Mouse (Mus musculus) urinary bladder, adult 18-20 months (tissue): Measurements from ENCODE around the gene Dkkl1.
"Not testable (repeated sequence)": the region's sequence is repeated elsewhere in the genome, so short reads cannot be mapped to it uniquely, and the experiment has no call there.

Experiments
- DNase-seq, 2 experiments: peaks; one replicate each; pipeline ENCODE4 v3.0.0; 2022; ENCODE audit warnings: low spot score in 2 of 2, mixed read lengths in 2 of 2

Dkkl1 gene

DNA sequence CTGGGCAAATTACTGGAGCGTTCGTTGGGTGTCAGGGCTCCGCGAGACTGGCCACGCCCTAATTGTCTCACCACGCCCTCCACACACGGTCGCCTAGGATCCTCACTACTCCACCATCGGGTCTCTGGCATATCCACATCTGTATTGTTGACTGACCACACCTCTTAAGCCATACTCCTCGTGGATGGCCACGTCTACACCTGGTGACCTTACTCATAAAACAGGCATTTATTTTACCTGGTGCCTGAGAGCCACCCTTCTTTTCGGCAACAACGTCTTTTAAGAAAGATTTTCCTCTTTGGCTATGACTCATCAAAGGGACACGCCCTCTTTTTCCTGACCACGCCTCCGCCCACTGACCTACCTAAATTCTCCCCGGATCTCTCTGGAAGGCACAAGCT lies at the start of gene Dkkl1:
Gene Dkkl1, minus strand, starts transcription at position 297 of the 401 bp plus-strand sequence.
- DNase-seq = no peak

DNA sequence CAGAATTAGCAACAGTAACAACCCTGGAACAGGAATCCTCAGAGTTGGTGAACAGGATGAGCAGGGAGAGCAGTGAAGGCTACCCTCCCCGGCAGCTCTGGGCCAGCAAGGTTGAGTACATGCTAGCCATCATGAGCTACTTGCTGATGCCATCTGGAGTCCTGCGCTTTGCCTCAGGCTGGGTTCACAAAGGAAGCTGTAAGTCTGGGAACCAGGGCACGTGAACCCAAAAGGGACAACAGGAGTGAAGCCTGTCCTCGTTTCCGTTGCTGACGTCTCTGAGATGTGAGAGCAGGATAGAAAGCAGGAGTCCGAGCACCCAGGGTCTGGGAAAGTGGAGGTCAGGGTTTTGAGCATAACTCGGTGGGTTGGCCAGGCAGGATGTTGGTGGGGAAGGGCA lies 47.3 kb upstream of the Dkkl1 start:
- DNase-seq = no peak

DNA sequence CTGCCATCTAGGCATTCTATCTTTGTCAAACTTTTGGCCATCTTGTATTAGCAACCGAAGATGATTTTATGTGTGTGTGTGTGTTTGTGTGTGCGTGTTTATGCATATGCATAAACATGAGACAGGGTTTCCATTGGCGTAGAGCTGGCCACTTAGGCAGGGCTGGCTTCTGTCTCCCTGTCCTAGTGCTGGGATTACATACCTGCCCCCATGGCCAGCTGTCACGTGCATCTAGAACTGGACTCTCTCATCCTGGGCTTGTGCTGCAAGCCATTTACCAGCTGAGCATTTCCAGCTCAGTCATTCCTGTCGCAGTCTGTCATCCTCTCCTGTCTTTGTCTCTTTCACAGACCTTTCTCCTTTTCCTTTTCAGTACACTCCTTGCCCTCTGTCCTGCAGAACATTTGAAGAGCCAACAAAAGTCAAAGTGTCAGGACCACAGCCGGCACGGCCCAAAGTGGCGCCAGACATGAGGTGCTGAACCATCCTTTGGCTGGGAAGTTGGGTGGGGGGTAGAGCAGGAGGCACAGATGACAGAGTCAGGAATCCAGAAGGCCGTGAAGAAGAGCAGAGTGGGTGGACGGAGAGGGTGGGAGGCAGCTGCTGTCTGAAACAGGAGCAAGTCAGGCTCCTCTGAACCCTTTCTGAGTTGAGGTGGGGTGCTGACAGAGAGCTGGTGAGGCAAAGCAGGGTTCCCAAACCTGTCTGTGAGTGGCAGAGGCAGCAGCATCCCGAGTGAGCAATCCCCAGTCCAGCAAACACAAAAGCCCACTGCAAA lies 45.3 kb upstream of the Dkkl1 start:
- no peak for DNase-seq

DNA sequence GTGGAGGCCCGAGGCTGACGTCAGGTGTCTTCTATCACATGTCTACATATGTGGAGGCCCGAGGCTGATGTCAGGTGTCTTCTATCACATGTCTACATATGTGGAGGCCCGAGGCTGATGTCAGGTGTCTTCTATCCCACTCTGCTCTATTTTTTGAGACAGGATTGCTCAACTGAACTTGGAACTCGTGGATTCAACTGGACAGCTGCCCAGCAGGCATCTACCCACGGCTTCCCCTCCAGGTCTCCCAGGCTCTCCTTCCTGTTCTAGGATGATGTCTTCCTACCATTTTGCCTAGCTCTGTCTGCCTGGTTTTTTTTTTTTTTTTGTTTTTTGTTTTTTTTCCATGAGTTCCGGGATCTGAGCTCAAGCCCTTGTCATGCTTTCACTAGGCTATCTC lies 43.9 kb upstream of the Dkkl1 start:
- not testable (repeated sequence) for DNase-seq

DNA sequence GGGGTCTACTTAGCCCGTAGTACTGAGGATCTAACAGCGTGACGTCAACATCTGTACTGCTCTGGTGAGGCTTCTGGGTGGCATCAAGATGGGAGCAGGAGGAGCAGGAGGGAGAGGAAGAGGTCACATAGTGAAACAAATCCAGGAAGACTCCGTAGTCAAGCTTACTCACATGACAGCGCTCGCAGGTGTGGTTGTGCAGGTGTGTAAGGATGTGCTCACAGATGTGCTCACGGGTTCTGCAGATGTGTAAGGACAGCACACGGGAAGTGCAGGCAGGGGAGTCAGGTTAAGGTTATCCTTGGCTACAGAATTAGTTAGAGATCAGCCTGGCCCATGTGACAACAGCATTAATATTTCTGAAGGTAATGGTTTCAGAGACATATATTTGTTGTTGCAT lies 41.9 kb upstream of the Dkkl1 start:
- no peak for DNase-seq

DNA sequence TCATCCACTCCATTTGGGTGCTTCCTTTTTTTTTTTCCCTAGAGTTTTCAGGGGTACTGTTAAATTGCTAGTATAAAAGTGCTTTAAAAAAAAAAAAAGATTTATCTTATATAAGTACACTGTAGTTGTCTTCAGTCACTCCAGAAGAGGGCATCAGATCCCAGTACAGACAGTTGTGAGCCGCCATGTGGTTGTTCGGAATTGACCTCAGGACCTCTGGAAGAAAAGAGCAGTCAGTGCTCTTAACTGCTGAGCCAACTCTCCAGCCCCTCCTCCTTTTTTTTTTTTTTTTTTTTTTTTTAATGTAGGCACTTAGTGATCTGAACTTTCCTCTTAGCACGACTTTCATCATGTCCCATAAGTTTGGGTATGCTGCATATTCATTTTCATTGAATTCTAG lies 35.7 kb upstream of the Dkkl1 start:
- no peak for DNase-seq

DNA sequence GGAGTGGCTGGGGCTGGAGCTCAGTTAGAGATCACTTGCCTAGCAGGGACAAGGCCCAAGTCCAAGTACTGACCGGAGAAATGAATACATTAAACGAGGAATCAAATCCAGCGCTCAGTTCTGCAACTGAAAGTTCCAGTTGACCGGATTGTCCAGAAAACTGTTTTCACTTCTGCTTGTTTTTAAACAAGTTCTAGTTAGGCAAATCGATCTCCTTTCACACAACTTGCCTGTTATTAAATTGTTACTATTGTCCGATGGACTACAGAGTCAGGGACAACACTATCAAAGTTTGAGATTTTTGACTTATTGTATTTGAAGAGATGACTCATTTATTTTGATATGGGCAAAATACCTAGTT lies 29.4 kb upstream of the Dkkl1 start:
- no peak for DNase-seq

DNA sequence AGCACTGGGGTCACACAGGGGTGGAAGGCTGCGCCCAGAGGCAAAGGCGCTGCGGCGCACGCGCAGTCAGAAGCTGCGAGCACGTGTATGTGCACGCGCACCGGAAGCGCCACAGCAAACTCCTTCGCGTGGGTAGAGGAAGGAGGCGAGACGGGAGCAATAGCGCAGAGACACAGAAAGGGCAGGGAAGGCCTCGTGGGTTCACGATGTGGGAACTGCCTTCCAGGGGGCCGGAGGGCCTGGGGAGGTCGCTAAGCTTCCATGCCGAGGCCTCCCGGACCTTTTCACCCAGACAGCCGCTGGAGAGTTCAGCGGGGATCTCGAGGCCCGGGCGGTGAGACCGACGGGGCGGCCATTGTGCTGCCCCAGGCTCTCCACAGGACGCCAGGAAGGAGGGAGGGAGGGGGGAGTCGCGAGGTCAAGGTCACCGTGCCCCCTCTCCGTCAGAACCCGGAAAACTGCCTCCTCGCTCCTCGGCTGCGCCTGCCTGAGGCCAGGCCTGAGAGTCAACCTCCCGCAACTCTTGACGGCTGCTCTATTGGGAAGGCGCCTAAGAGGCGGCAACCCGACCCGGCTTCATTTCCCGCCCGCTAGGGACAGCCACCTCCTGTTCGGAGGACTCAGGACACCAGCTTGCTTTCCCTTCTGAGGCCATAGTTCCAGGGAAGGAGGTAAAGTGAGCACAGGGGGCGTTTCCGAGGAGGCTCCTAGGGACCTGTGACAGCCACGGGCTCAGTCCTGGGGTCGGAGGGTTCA lies 28.9 kb upstream of the Dkkl1 start, which contains the start of gene Slc6a16:
Gene Slc6a16, plus strand, starts transcription at position 453 of the 756 bp plus-strand sequence.
- no peak for DNase-seq

DNA sequence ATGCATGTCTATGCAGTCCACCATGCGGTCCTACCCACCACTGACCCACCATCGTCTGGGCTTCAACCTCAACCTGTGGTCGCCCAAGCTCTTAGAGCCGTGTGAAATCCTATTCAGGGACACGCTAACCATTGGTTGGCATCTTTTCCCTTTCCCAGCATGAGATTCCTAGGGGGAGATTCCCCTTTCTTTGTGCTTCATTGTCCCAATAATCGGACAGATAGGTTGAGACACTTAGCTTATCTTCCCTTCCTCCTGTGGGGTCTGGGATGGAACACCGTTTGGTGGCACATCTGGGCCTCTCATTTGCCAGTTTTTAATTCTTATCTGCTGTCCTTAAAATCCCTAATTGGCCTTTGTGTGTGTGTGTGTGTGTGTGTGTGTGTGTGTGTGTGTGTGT lies 28.2 kb upstream of the Dkkl1 start:
- no peak for DNase-seq

DNA sequence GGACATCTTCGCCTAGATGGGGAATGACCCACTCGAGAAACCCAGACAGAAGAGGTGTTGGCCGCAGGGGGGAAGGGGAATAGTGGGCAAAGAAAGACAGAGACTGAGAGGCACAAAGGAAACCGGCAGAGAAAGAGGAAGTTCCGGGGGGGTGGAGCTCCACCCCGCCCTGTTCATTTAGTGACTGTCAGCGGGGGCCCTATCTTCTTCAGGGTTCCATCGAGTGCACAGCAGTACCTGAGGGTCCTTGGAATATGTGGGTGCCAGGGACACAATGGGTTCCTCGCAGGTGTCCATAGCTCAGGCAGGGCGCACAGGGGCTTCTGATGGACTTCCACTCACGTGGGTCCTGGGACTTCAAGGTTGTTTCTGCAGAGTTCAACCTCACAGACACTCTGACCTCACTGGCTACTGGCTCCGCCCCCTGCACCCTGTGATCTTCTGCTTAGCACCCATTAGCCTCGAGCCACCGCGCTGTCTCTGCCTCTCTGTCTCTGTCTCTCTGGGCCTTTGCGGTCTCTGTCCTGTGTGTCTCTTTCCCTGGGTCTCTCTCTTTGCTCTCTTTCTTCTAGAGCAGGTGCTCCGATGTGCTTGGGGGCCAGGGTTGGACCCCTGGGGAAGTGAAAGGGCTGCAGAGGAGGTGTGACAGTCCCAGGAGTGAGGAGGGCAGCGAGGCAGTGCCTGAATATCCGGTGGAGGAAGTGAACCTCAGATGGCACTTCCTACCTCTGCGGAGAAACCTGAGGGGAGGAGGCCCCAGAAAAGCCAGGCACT lies 27.0 kb upstream of the Dkkl1 start, which contains the start of gene Cd37:
Gene Cd37, minus strand, starts transcription at position 393 of the 774 bp plus-strand sequence.
- no peak for DNase-seq

DNA sequence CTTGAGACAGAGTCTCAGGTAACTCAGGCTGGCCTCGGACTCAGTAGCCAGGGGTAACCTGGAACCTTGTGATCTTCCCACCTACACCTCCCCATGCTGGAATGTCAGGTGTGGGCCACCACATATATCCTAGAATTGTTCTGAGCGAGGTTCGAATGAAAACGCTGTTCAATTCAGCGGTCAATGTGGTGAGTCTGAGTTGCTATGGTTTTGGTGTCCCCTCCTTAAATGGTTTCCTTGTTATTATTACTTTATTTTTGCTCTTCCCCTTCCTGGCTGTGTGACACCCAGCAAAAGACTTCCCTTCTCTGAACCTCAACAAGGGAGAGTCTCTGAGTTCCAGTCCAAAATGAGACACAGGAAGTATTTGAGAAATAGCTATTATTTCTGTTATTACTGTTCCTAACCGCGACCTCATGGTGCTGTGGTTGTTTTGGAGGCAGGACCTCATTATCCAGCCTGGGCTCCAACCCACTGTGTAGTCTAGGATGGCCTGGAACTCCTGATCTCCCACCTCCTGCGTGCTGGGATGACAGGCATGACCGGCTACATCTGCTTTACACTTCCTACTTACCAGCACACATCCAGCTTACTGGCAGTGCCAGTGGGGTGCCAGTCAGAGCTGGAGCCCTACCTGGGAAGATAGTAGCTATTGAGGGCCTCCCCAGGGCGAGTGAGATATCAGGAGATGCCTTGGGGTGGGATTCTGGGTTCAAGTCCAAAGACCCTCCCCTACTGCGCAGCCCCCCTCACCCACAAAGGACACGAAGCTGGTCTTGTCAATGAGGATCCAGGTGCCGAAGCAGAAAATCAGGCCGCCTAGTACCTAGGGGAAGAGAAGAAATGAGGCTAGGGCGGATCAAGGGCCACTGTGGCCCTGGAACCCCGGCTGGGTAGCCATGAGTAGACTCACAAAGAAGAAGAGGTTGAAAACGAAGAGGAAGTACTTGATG lies 26.1 kb upstream of the Dkkl1 start:
- no peak for DNase-seq

DNA sequence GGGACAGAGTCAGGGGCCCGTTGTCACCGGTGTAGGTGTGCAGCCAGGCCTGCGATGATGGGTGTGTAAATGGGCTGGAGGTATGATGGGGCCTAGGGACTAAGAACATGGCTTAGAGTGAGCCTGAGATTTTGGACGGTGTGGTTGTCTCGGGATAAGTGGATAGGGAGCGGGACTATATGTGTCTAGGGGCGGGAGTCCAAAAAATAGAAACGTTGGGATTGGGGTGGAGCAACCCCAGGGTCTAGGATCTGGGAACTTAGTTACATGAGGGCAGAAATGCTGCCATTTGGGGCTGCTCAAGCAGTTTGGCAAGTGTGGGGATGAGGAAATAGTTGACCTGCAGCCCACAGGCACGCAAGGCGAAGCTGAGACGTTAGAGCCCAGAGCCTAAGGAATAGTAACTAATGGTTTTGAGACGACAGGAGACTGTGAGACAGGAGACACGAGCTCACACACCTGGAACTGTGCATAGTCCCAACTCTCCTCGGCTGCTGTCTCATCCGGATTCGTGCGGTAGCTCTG lies 23.8 kb upstream of the Dkkl1 start:
- DNase-seq = no peak

DNA sequence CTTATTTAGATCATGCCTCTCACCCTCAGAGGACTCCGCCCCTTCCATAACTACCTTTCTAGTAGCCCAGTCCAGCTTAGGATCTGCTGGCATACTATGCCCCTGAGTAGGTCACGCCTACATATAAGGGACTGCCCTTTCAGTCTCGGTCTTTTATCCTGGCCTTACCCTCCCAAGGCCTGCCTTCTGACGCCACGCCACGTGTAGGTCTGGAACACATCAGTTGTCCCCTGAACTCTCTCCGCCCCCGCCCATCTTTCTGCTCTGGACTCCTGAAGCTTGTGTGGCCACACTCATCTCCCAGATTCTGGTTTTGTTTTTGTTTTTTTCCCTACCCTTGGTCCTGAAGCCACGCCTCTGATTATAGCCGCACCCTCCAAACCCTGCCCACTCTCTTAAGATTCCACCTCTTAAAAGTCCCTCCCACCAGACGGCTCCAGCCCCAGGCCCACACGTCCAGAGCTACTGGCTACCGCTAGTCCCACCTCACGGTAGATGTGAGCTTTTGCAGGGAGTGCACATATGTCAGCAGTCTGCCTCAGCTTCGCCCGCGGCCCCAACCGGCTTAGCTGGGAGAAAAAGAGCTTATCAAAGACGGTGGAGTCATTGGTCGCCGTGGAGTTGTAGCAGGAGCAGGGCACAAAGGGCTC lies 23.1 kb upstream of the Dkkl1 start:
- DNase-seq = peak in 1 of 2 experiments; percentile 27

DNA sequence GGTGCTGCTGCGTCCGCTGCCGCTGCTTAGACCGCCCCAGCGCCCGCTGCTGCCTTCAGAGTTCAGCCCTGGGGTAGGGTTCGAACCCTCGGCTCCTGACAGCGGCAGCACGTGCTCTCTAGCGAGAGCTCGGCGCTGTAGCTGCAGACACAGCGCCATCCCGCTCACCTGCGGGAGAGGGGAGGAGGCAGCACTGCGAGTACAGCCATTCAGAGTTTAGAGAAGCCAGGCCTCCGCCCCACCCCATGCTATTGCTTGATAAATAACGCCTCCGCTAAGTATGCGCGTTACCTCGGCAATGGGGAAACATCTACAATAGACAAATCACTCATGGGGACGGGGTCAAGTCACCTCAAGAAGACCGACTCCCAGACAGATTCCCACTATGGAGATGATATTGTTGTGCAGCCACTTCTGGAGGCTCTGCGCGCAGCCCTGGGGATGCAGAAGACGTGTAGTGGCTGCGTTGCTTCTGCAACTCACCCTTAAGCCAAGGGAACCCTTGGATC lies 22.4 kb upstream of the Dkkl1 start:
- DNase-seq = no peak

DNA sequence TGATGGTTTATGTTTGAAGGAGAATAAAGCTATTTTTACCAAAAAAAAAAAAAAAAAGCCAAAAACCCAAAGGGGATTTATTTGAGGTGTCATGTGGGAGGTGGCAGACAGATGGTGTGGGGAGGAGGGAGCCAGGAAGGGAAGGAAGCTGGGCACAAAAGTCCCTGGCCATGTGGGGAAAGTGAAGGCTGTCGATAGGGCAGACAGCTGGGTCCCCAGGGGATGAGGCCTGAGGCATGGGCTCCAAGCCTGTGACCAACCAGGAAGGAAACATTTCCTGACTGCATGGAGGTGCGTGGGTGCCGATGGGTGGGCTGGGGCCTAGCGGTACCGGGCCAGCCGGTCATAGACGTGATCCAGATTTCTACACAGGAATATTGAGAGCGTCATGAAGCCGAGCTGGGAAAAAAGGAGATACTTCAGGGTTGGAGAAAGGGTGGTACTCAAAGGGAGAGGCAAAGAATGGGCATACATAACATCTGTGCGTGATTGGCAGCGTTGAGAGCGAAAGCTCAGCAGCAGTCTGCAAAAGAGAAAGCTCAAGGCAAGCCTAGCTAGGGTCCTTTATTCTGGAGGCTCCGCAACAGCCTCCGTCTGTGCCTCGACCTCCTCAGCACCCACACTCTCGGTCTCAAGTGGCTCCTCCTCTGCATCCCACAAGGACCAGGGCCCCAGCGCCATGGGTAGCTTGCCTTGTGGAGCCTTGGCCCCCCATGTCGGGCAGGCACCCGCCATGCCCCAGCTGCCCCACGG lies 21.8 kb upstream of the Dkkl1 start:
- no peak for DNase-seq

DNA sequence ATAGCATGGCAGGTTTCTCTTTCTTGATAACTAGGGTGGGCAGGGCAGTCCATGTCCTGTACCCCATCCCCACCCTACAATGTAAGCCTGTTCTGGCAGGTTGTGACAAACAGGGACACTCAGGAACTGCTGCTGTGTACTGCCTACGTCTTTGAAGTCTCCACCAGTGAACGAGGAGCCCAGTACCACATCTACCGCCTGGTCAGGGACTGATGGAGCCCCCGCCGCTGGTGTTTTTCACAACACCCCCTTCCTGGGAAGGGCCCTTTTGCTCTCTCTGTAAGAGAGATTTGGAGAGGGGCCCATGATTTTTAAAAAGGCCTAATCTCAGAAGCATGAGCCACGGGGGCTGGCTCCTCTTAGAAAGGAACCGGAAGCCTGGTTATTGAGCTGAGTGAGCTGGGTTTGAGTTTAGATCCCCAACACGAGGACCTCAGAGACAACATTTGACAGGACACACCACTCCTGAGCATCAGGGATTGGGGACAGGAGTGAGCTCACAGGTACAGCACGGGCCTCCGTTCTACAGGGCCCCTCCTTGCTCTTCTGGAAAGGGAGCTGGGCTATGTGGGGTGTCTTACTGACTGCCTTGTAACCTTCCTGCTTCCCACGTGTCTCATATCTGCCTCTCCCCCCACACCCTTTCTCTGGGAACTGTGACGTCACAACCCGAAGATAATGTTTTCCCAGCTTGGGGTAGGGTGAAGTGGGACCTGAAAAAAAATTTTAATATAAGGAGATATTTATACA lies 20.9 kb upstream of the Dkkl1 start:
- DNase-seq = no peak

DNA sequence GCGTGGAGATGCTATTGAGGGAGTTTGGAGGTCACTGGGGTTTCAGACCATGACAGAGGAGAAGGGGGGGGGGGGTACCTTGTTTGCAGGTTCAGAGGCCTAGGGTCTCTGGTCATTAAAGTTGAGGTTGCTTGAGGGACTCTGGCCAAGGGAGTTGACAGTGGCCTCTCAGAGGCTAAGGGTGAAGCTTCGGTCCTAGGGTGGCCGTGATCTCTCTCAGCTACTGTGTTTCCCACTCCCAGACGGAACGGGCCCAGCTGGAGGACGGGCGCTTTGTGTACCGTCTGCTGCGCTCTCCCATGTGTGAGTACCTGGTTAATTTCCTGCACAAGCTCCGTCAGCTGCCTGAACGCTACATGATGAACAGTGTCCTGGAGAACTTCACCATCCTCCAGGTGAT lies 20.0 kb upstream of the Dkkl1 start:
- no peak for DNase-seq

DNA sequence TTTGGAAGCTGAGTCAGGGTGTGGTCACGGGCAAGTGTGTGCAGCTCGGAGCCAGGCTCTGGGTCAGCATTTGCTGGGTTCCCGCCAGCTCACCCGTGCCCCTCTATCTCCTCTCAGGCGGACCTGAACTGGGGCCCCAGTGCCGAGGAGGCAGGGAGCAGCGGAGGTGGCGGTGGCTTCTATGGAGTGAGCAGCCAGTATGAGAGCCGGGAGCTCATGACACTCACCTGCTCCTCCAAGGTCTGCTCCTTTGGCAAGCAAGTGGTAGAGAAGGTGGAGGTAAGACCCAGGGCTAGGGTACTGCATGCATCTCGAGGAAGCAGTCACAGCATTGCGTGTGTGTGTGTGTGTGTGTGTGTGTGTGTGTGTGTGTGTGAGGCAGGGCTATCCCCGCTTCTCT lies 19.2 kb upstream of the Dkkl1 start:
- no peak for DNase-seq
